Mouse (Mus musculus): ENCODE results near the gene Eif3k. TPM values are rescaled to one million over a fixed set of nuclear protein-coding genes. Genes with fewer than 3 reads are reported as not detected.

Gene Eif3k
- 94.8 TPM for polyA plus RNA-seq (2015; fragmentation: Illumina TruSeq; extraction: RNeasy Lipid Tissue Mini Kit (QIAGEN cat#74804); ENCODE audit: insufficient read depth, low read depth, low replicate concordance)

DNA sequence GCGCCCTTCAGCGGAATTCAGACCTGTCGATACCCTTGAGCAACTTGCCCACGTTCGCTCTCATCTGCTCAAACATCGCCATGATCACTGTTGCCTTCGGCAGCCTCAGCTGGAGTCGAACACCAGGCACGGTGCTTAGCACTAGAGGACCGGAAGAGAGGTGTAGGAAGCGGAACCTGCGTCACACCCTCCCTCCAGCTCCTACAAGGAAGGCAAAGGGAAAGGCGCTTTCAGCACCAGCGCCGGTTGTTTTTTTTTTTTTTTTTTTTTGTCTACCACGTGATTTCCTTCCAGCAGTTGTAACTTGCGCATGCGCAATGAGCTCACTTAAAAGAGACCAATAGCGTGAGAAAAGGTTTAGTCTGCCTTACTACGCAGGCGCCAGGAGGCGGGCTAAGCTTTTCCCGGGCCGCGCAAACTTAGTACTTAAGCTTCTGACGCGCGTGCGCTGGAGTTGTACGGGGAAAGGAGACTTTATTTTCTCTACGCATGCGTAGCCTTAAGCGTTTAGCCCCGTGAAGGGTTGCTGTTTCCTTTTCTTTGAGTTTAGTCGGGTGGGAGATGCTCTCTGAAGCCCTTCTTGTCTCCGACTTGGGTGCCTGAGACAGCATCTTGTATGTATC, at the start of gene Eif3k, which contains the start of gene Map4k1:
Eif3k (minus strand) TSS at position 214 of the 623 bp plus-strand sequence.
Map4k1 (plus strand) TSS at position 400 of the 623 bp plus-strand sequence.

DNA sequence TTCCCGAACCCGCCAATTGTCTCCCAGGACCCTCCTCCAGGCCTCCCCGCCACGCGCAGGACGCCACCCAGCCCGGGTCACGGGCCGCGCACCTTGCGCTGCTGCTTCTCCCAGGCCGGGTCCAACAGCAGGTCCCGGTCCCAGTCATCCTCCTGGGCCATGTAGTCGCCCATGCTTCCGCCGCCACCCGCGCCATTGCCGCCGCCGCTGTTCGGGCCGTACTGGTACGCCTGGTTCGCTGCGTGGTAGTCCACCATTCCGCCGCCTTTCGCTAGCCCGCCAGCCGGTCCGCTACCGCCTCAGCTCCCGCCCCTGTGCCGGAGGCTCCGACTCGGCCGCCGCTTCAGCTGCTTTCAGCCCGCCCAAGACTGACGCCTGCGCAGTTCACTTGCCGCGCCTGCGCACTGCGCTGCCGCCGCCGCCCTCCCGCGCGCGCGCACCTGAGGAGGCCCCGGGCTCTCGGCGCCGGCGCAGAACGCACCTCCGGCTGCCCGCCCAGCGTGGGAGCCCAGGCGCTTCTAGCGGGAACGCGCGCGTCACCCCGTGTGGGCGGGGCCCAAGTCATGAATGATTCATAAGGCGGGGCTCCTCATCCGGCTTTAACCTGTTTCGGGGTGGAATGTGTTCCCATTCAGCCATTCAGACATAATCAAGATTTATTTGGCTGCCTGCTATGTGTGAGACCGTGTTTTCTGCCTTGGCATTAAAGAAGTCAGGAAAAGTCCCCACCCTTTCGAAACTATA, 19.6 kb downstream of the Eif3k start, which contains the start of gene Actn4:
Actn4 (minus strand) TSS at position 414 of the 744 bp plus-strand sequence.

Other genes with a start within 250 kb of the Eif3k start
- 42.5 TPM for gene Mrps12, start 240.0 kb downstream of the Eif3k start, polyA plus RNA-seq (2015; fragmentation: Illumina TruSeq; extraction: RNeasy Lipid Tissue Mini Kit (QIAGEN cat#74804); ENCODE audit: insufficient read depth, low read depth, low replicate concordance)
- gene Sars2, start 239.9 kb downstream of the Eif3k start, polyA plus RNA-seq (2015; fragmentation: Illumina TruSeq; extraction: RNeasy Lipid Tissue Mini Kit (QIAGEN cat#74804); ENCODE audit: insufficient read depth, low read depth, low replicate concordance): 2.6 TPM
- gene Ccer2, start 225.7 kb downstream of the Eif3k start, polyA plus RNA-seq (2015; fragmentation: Illumina TruSeq; extraction: RNeasy Lipid Tissue Mini Kit (QIAGEN cat#74804); ENCODE audit: insufficient read depth, low read depth, low replicate concordance): not detected
- gene Sirt2, start 215.1 kb downstream of the Eif3k start, polyA plus RNA-seq (2015; fragmentation: Illumina TruSeq; extraction: RNeasy Lipid Tissue Mini Kit (QIAGEN cat#74804); ENCODE audit: insufficient read depth, low read depth, low replicate concordance): 28.4 TPM
- 8.7 TPM for gene Nfkbib, start 214.4 kb downstream of the Eif3k start, polyA plus RNA-seq (2015; fragmentation: Illumina TruSeq; extraction: RNeasy Lipid Tissue Mini Kit (QIAGEN cat#74804); ENCODE audit: insufficient read depth, low read depth, low replicate concordance)
- gene Rinl, start 192.9 kb downstream of the Eif3k start, polyA plus RNA-seq (2015; fragmentation: Illumina TruSeq; extraction: RNeasy Lipid Tissue Mini Kit (QIAGEN cat#74804); ENCODE audit: insufficient read depth, low read depth, low replicate concordance): 1.8 TPM
- gene Hnrnpl, start 173.3 kb downstream of the Eif3k start, polyA plus RNA-seq (2015; fragmentation: Illumina TruSeq; extraction: RNeasy Lipid Tissue Mini Kit (QIAGEN cat#74804); ENCODE audit: insufficient read depth, low read depth, low replicate concordance): 78.4 TPM
- gene Ech1, start 156.6 kb downstream of the Eif3k start, polyA plus RNA-seq (2015; fragmentation: Illumina TruSeq; extraction: RNeasy Lipid Tissue Mini Kit (QIAGEN cat#74804); ENCODE audit: insufficient read depth, low read depth, low replicate concordance): 54.3 TPM
- 13.7 TPM for gene Lgals4, start 148.0 kb downstream of the Eif3k start, polyA plus RNA-seq (2015; fragmentation: Illumina TruSeq; extraction: RNeasy Lipid Tissue Mini Kit (QIAGEN cat#74804); ENCODE audit: insufficient read depth, low read depth, low replicate concordance)
- gene Lgals7, start 118.0 kb downstream of the Eif3k start, polyA plus RNA-seq (2015; fragmentation: Illumina TruSeq; extraction: RNeasy Lipid Tissue Mini Kit (QIAGEN cat#74804); ENCODE audit: insufficient read depth, low read depth, low replicate concordance): 7.5 TPM
- gene Capn12, start 100.4 kb downstream of the Eif3k start, polyA plus RNA-seq (2015; fragmentation: Illumina TruSeq; extraction: RNeasy Lipid Tissue Mini Kit (QIAGEN cat#74804); ENCODE audit: insufficient read depth, low read depth, low replicate concordance): 0.26 TPM
- gene Actn4, start 19.5 kb downstream of the Eif3k start, polyA plus RNA-seq (2015; fragmentation: Illumina TruSeq; extraction: RNeasy Lipid Tissue Mini Kit (QIAGEN cat#74804); ENCODE audit: insufficient read depth, low read depth, low replicate concordance): 71.1 TPM
- gene Map4k1, start 186 bp upstream of the Eif3k start, polyA plus RNA-seq (2015; fragmentation: Illumina TruSeq; extraction: RNeasy Lipid Tissue Mini Kit (QIAGEN cat#74804); ENCODE audit: insufficient read depth, low read depth, low replicate concordance): 0.30 TPM
- not detected for gene Ryr1, start 143.3 kb upstream of the Eif3k start, polyA plus RNA-seq (2015; fragmentation: Illumina TruSeq; extraction: RNeasy Lipid Tissue Mini Kit (QIAGEN cat#74804); ENCODE audit: insufficient read depth, low read depth, low replicate concordance)
- 1.4 TPM for gene Rasgrp4, start 153.0 kb upstream of the Eif3k start, polyA plus RNA-seq (2015; fragmentation: Illumina TruSeq; extraction: RNeasy Lipid Tissue Mini Kit (QIAGEN cat#74804); ENCODE audit: insufficient read depth, low read depth, low replicate concordance)
- gene Fam98c, start 174.4 kb upstream of the Eif3k start, polyA plus RNA-seq (2015; fragmentation: Illumina TruSeq; extraction: RNeasy Lipid Tissue Mini Kit (QIAGEN cat#74804); ENCODE audit: insufficient read depth, low read depth, low replicate concordance): 14.6 TPM
- gene Ggn, start 188.3 kb upstream of the Eif3k start, polyA plus RNA-seq (2015; fragmentation: Illumina TruSeq; extraction: RNeasy Lipid Tissue Mini Kit (QIAGEN cat#74804); ENCODE audit: insufficient read depth, low read depth, low replicate concordance): 2.3 TPM
- 1.4 TPM for gene Spred3, start 188.5 kb upstream of the Eif3k start, polyA plus RNA-seq (2015; fragmentation: Illumina TruSeq; extraction: RNeasy Lipid Tissue Mini Kit (QIAGEN cat#74804); ENCODE audit: insufficient read depth, low read depth, low replicate concordance)
- 32.7 TPM for gene Psmd8, start 198.8 kb upstream of the Eif3k start, polyA plus RNA-seq (2015; fragmentation: Illumina TruSeq; extraction: RNeasy Lipid Tissue Mini Kit (QIAGEN cat#74804); ENCODE audit: insufficient read depth, low read depth, low replicate concordance)
- 0.55 TPM for gene Catsperg1, start 232.2 kb upstream of the Eif3k start, polyA plus RNA-seq (2015; fragmentation: Illumina TruSeq; extraction: RNeasy Lipid Tissue Mini Kit (QIAGEN cat#74804); ENCODE audit: insufficient read depth, low read depth, low replicate concordance)